Mouse (Mus musculus) Patski (cell line): Measurements from ENCODE around the gene Mgat5. TPM values are rescaled to one million over a fixed set of nuclear protein-coding genes. Genes with fewer than 3 reads are reported as not detected.

Experiments
- ATAC-seq: fragments of 100-300 bp; one replicate; pipeline ENCODE4 v1.8.0; 2021
- CTCF ChIA-PET: fragments of 350-600 bp; sonication (Branson Sonifier 250); formaldehyde crosslinking; loops from one replicate; lab custom pipeline; 2022; ENCODE audit warnings: inconsistent platforms; lab: Charles Lee
- POLR2A ChIA-PET: fragments of 350-600 bp; sonication (Branson Sonifier 250); formaldehyde crosslinking; loops from one replicate; lab custom pipeline; 2022; ENCODE audit warnings: antibody characterized with exemption, inconsistent platforms; lab: Charles Lee
- DNase-seq: peaks from one replicate; pipeline ENCODE4 v3.0.0-alpha.2; 2011; ENCODE audit warnings: low read depth, low spot score
- H3K27me3 ChIP-seq: fragments of 371-371 bp; one replicate; pipeline ENCODE4 v1.5.1; 2021
- CTCF ChIP-seq: fragments of 100-300 bp; IDR thresholded peaks from one replicate; pipeline ENCODE4 v1.5.1; 2021
- in situ Hi-C: fragments of 300-500 bp; cut with MboI; formaldehyde crosslinking; loops from 3 replicates; pipeline ENCODE4 v1.11.1; 2018; ENCODE audit warnings: low pct_unique_long_range_greater_than_20kb, mixed read lengths
- polyA plus RNA-seq: library from polyadenylated mRNA; unstranded; gene quantifications from one replicate; pipeline ENCODE4 v1.2.3, GENCODE M21; 2021

Mgat5 gene
- polyA plus RNA-seq, 1 experiment from 2014 or later = 6.6 TPM

- ChIA-PET POLR2A (no interaction called here), CTCF (no interaction called here)
- DNase-seq (no peak), ATAC-seq (peak; percentile 38)
- in situ Hi-C loops = no loop called here
- H3K27me3 ChIP-seq = no peaks in the 10 kb centered on the region
- no peak for TF ChIP-seq CTCF
Observed at GRCm38 (mm10) chr1:127419581-127419980, 214.8 kb downstream of the Mgat5 start.

- no peak for DNase-seq
- CTCF ChIA-PET = no interaction called here
Observed at GRCm38 (mm10) chr1:127420383-127420782, 215.6 kb downstream of the Mgat5 start.

GRCm38 (mm10) chr1:127420795-127421194 lies 216.0 kb downstream of the Mgat5 start:
- H3K27me3 ChIP-seq = no peaks in the 10 kb centered on the region
- POLR2A ChIA-PET = no interaction called here
- CTCF ChIA-PET = interaction anchor here (1.3 kb wide), 1 partner anchor 11 kb away, joined by 4 read pairs; no protein-coding TSS in a partner anchor
- no peak for DNase-seq
- no peak for TF ChIP-seq CTCF
- in situ Hi-C loops = no loop called here
- no peak for ATAC-seq

More at GRCm38 (mm10) chr1:127420383-127420782, 215.6 kb downstream of the Mgat5 start:
- no peaks in the 10 kb centered on the region for H3K27me3 ChIP-seq
- in situ Hi-C loops = no loop called here
- TF ChIP-seq CTCF = no peak
- no peak for ATAC-seq
- POLR2A ChIA-PET = no interaction called here

- TF ChIP-seq CTCF = no peak
- no peaks in the 10 kb centered on the region for H3K27me3 ChIP-seq
- DNase-seq = no peak
- ATAC-seq = no peak
- in situ Hi-C loops = no loop called here
- POLR2A ChIA-PET = interaction anchor here (0.6 kb wide), 1 partner anchor 901 kb away, joined by 3 read pairs; no protein-coding TSS in a partner anchor
- CTCF ChIA-PET = interaction anchor here (0.6 to 3.1 kb wide), 3 partner anchors 13 to 64 kb away, joined by 3 to 11 read pairs (median 3); no protein-coding TSS in a partner anchor
Observed at GRCm38 (mm10) chr1:127422565-127422964, 217.8 kb downstream of the Mgat5 start.

GRCm38 (mm10) chr1:127425021-127425532 lies 220.3 kb downstream of the Mgat5 start:
- POLR2A ChIA-PET = no interaction called here
- no peaks in the 10 kb centered on the region for H3K27me3 ChIP-seq
- DNase-seq (peak; percentile 38), ATAC-seq (peak; percentile 81)
- in situ Hi-C loops = no loop called here
- TF ChIP-seq CTCF = no peak
- CTCF ChIA-PET = interaction anchor here (3.1 kb wide), 1 partner anchor 15 kb away, joined by 11 read pairs; no protein-coding TSS in a partner anchor

GRCm38 (mm10) chr1:127430290-127430689 lies 225.5 kb downstream of the Mgat5 start:
- H3K27me3 ChIP-seq = no peaks in the 10 kb centered on the region
- TF ChIP-seq CTCF = no peak
- ATAC-seq (no peak), DNase-seq (no peak)
- ChIA-PET POLR2A (no interaction called here), CTCF (no interaction called here)
- in situ Hi-C loops = no loop called here

GRCm38 (mm10) chr1:127434829-127435228 lies 230.0 kb downstream of the Mgat5 start:
- peak; percentile 39 for DNase-seq
- H3K27me3 ChIP-seq = no peaks in the 10 kb centered on the region
- POLR2A ChIA-PET = interaction anchor here (0.7 kb wide), 1 partner anchor 72 kb away, joined by 3 read pairs; no protein-coding TSS in a partner anchor
- no peak for ATAC-seq
- CTCF ChIA-PET = interaction anchor here (0.9 to 1.0 kb wide), 2 partner anchors 13 to 17 kb away, joined by 3 to 4 read pairs; no protein-coding TSS in a partner anchor
- no peak for TF ChIP-seq CTCF
- in situ Hi-C loops = no loop called here

- ATAC-seq = no peak
- H3K27me3 ChIP-seq = no peaks in the 10 kb centered on the region
- TF ChIP-seq CTCF = no peak
- POLR2A ChIA-PET = no interaction called here
- no peak for DNase-seq
- in situ Hi-C loops = no loop called here
- CTCF ChIA-PET = no interaction called here
Observed at GRCm38 (mm10) chr1:127437091-127437490, 232.3 kb downstream of the Mgat5 start.

GRCm38 (mm10) chr1:127439452-127439891 lies 234.7 kb downstream of the Mgat5 start:
- ChIA-PET POLR2A (no interaction called here), CTCF (interaction anchor here (1.2 kb wide), 2 partner anchors 25 to 234 kb away, joined by 3 read pairs; partner anchors contain the start of gene Mgat5)
- no peak for TF ChIP-seq CTCF
- in situ Hi-C loops = no loop called here
- H3K27me3 ChIP-seq = no peaks in the 10 kb centered on the region
- DNase-seq (no peak), ATAC-seq (no peak)

- ChIA-PET CTCF (interaction anchor here (1.3 kb wide), 1 partner anchor 18 kb away, joined by 5 read pairs; no protein-coding TSS in a partner anchor), POLR2A (interaction anchor here (0.7 kb wide), 1 partner anchor 9 kb away, joined by 3 read pairs; no protein-coding TSS in a partner anchor)
- TF ChIP-seq CTCF = no peak
- no peak for DNase-seq
- in situ Hi-C loops = no loop called here
- H3K27me3 ChIP-seq = no peaks in the 10 kb centered on the region
- no peak for ATAC-seq
Observed at GRCm38 (mm10) chr1:127441007-127441406, 236.2 kb downstream of the Mgat5 start.

- in situ Hi-C loops = no loop called here
- DNase-seq = no peak
- TF ChIP-seq CTCF = no peak
- H3K27me3 ChIP-seq = no peaks in the 10 kb centered on the region
- POLR2A ChIA-PET = no interaction called here
- no peak for ATAC-seq
- CTCF ChIA-PET = interaction anchor here (1.3 kb wide), 1 partner anchor 17 kb away, joined by 5 read pairs; no protein-coding TSS in a partner anchor
Observed at GRCm38 (mm10) chr1:127441736-127442135, 236.9 kb downstream of the Mgat5 start.
